16 mouse cellular contexts compared by ENCODE assay signal in the genomic region with DNA sequence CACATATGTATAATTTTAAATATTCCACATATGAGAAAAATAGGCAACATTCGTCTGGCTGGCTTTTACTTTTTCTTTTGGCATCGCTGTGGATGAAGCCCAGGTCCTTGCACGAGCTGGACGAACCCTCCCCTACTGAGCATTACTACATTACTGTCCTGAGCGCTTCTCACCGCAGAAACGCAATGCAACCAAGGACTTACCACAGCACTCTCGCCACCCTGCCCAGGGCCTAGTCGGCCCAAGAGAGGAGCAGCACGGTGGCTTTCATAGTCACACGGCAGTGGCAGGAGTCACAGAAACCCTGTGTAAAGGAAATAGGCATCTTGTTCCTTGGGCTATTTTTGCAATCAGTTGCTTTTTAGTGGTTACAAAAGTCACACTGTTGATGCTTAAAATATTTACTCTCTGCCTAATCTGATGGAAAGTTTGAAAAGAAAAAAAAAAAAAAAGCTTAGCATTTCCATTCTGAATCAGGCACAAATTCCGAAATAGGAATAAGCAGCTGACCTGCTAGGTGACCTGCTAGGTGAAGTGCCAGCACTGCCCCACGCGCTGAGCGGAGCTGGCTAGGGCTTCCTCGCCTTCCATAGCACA. TPM values are rescaled to one million over a fixed set of nuclear protein-coding genes. Genes with fewer than 3 reads are reported as not detected.
A peak's percentile ranks its signal among the peaks of the same experiment; 100 is the strongest.
DNase-seq lines count a peak whose midpoint lies in the region; ATAC-seq and TF ChIP-seq lines count a peak whose summit lies in the region.
"Had no signal": no experiment of that assay in that cellular context is flagged by ENCODE, and none has a peak within 500 bp of the region (broad histone marks: within the 10 kb centered on the region; RNA-seq: fewer than 3 reads in every experiment).

No protein-coding gene starts in this region.

- no peak for TF ChIP-seq POLR2A in kidney, adult 2 months (IDR thresholded peaks at IDR 0.05; ENCODE audit: low read depth, low read length)

- no peaks in the 10 kb centered on the region for H3K36me3 ChIP-seq in kidney, adult 2 months (ENCODE audit: control insufficient read depth, insufficient read depth, low read length)
- H3K36me3 ChIP-seq in ES-E14 (ENCODE audit: control insufficient read depth, insufficient read depth, low read length, poor library complexity, severe bottlenecking): no peaks in the 10 kb centered on the region
- no peaks in the 10 kb centered on the region for H3K36me3 ChIP-seq in limb, embryonic 10.5 days
- no peaks in the 10 kb centered on the region for H3K36me3 ChIP-seq in forebrain, postnatal 0 days (ENCODE audit: insufficient read depth)
- H3K36me3 ChIP-seq: embryonic facial prominence, embryonic 10.5 days; heart, embryonic 12.5 days; hindbrain, embryonic 15.5 days had no signal

- H3K4me2 ChIP-seq in forebrain, postnatal 0 days (ENCODE audit: low read depth): no peak overlapping the region
- H3K4me2 ChIP-seq: forebrain, embryonic 13.5 days; heart, embryonic 12.5 days; hindbrain, embryonic 15.5 days had no signal

- H3K27me3 ChIP-seq in kidney, adult 2 months (replicated peaks; ENCODE audit: control insufficient read depth, insufficient read depth, low read length): no peaks in the 10 kb centered on the region
- H3K27me3 ChIP-seq in limb, embryonic 10.5 days (ENCODE audit: low read depth, poor library complexity, severe bottlenecking): no peaks in the 10 kb centered on the region
- no peaks in the 10 kb centered on the region for H3K27me3 ChIP-seq in forebrain, postnatal 0 days (ENCODE audit: insufficient read depth, low read length)
- H3K27me3 ChIP-seq: forebrain, embryonic 13.5 days; heart, embryonic 12.5 days; hindbrain, embryonic 15.5 days; Patski had no signal

- intact Hi-C loops in heart, postnatal 36 days (cut with DNase I): no loop called here

- peak overlapping the region; percentile 51; the same call in 1 of the 2 replicates for H3K9ac ChIP-seq in ES-E14 (ENCODE audit: insufficient read depth, low read depth, low read length, poor library complexity, severe bottlenecking)
- no peak overlapping the region for H3K9ac ChIP-seq in forebrain, postnatal 0 days
- H3K9ac ChIP-seq: forebrain, embryonic 13.5 days; heart, embryonic 12.5 days; hindbrain, embryonic 15.5 days had no signal

- no peak overlapping the region for H3K4me3 ChIP-seq in kidney, adult 2 months (ENCODE audit: insufficient read depth, low read depth, low read length)
- H3K4me3 ChIP-seq in ES-E14 (ENCODE audit: insufficient read depth in 1 of 2, low read depth in 1 of 2, low read length in 2 of 2, poor library complexity in 1 of 2, severe bottlenecking in 1 of 2): no peak overlapping the region
- H3K4me3 ChIP-seq in limb, embryonic 10.5 days: no peak overlapping the region
- H3K4me3 ChIP-seq in forebrain, postnatal 0 days (ENCODE audit: low read depth, low read length): no peak overlapping the region
- H3K4me3 ChIP-seq: embryonic facial prominence, embryonic 10.5 days; forebrain, embryonic 13.5 days; heart, embryonic 12.5 days; hindbrain, embryonic 15.5 days had no signal

- peak overlapping the region; percentile 59; the same call in 1 of the 2 replicates for H3K27ac ChIP-seq in kidney, adult 2 months (ENCODE audit: insufficient read depth, low read depth, low read length)
- H3K27ac ChIP-seq in ES-E14 (ENCODE audit: insufficient read depth, low read depth, low read length, poor library complexity, severe bottlenecking): peak overlapping the region; percentile 20; the same call in 1 of the 2 replicates
- no peak overlapping the region for H3K27ac ChIP-seq in limb, embryonic 10.5 days
- no peak overlapping the region for H3K27ac ChIP-seq in forebrain, postnatal 0 days (ENCODE audit: low read depth, low read length)
- H3K27ac ChIP-seq: embryonic facial prominence, embryonic 10.5 days; forebrain, embryonic 13.5 days; hindbrain, embryonic 15.5 days had no signal

- ATAC-seq in forebrain, postnatal 0 days: no peak
- ATAC-seq: activated CD4-positive, CD25-positive, alpha-beta regulatory T cell, adult 4 months; forebrain, embryonic 13.5 days had no signal

- no peaks in the 10 kb centered on the region for H3K9me3 ChIP-seq in ES-E14 (ENCODE audit: control insufficient read depth, insufficient read depth, low read depth, low read length)
- no peaks in the 10 kb centered on the region for H3K9me3 ChIP-seq in limb, embryonic 10.5 days (replicated peaks)
- no peaks in the 10 kb centered on the region for H3K9me3 ChIP-seq in forebrain, postnatal 0 days (ENCODE audit: low read length)
- H3K9me3 ChIP-seq: embryonic facial prominence, embryonic 10.5 days; forebrain, embryonic 13.5 days; heart, embryonic 12.5 days; hindbrain, embryonic 15.5 days had no signal

- no peak for TF ChIP-seq CTCF in kidney, adult 2 months (conservative IDR thresholded peaks at IDR 0.05; ENCODE audit: insufficient read depth, insufficient read length, low read depth, low read length)
- TF ChIP-seq CTCF in forebrain, postnatal 0 days (IDR thresholded peaks at IDR 0.05; ENCODE audit: low read depth): no peak

- DNase-seq in kidney, adult 2 months: no peak
- DNase-seq in kidney, postnatal 25 days: no peak
- DNase-seq in ES-E14 (ENCODE audit: low read depth, low spot score): no peak
- DNase-seq in limb, embryonic 10.5 days (ENCODE audit: low spot score): peak; percentile 25
- DNase-seq in forebrain, postnatal 0 days: no peak
- no peak for DNase-seq in adrenal gland, adult 8-10 months
- DNase-seq in heart, postnatal 36 days: no peak
- DNase-seq: adrenal gland, adult 2 months; cerebellum, adult 2 months; cerebellum, postnatal 10 days had no signal

- WGBS in kidney, adult 2 months: 70% methylated on average over 16 of the region's 16 CpGs
- WGBS in limb, embryonic 10.5 days: 80% methylated on average over 16 of the region's 16 CpGs
- WGBS in forebrain, postnatal 0 days: 76% methylated on average over 16 of the region's 16 CpGs

- in situ Hi-C loops in ES-E14 (cut with MboI; ENCODE audit: low sequenced_read_pairs in 2 of 2, unreplicated experiment in 2 of 2): no loop called here

- no peaks in the 10 kb centered on the region for H3K4me1 ChIP-seq in kidney, adult 2 months (ENCODE audit: control insufficient read depth, insufficient read depth, low read length)
- peaks cover 17 to 18% of the 10 kb centered on the region in 2 experiments for H3K4me1 ChIP-seq in ES-E14 (ENCODE audit: control insufficient read depth in 2 of 2, insufficient read depth in 2 of 2, low read length in 2 of 2, poor library complexity in 1 of 2)
- H3K4me1 ChIP-seq in limb, embryonic 10.5 days: peaks cover 5% of the 10 kb centered on the region
- no peaks in the 10 kb centered on the region for H3K4me1 ChIP-seq in forebrain, postnatal 0 days (ENCODE audit: insufficient read depth)
- H3K4me1 ChIP-seq: forebrain, embryonic 13.5 days; hindbrain, embryonic 15.5 days had no signal

TF ChIP-seq in ES-E14, 5 proteins besides CTCF, POLR2A, EP300 and RAD21:
- TF ChIP-seq MAFK (IDR thresholded peaks at IDR 0.05; ENCODE audit: insufficient read depth, low read depth, low read length) (no peak), HCFC1 (IDR thresholded peaks at IDR 0.05; ENCODE audit: borderline replicate concordance, insufficient read depth, low read length) (no peak), ZNF384 (IDR thresholded peaks at IDR 0.05; ENCODE audit: low read depth, low read length) (0 out of 2 replicates have a peak, but pooled peaks have one; percentile 13), CHD2 (IDR thresholded peaks at IDR 0.05; ENCODE audit: low read depth, low read length) (no peak), ZC3H11A (IDR thresholded peaks at IDR 0.05; ENCODE audit: borderline replicate concordance, low read depth, low read length) (no peak)

RNA-seq across cellular contexts. Expression of a gene that starts 9.8 kb away (rescaled TPM):
- 13.0 and 14.1 TPM in 2 replicates for polyA plus RNA-seq in kidney, adult 2 months (2012; rRNA removed)
- total RNA-seq in ES-E14 (2012; rRNA removed): 26.5 and 36.7 TPM in 2 replicates
- polyA plus RNA-seq in limb, embryonic 10.5 days (2016; fragmentation: Nextera tagmentation; extraction: Ambion mirVana): 45.3 and 46.1 TPM in 2 replicates
- 32.6 and 45.7 TPM in 2 replicates for total RNA-seq in forebrain, postnatal 0 days (2014; rRNA removed)
- polyA plus RNA-seq in forebrain, postnatal 0 days (2015; fragmentation: Nextera tagmentation; extraction: Ambion mirVana): 10.7 and 18.5 TPM in 2 replicates
- 10 to 100 TPM; 18.8 to 47.8 (median 33.3) TPM for total RNA-seq in adrenal gland, adult 8-10 months (2022)
- total RNA-seq in heart, postnatal 36 days (2021): 10 to 100 TPM; 14.6 to 16.9 TPM

RNA-seq across cellular contexts. Expression of a gene that starts 57.3 kb away (rescaled TPM):
- 71.5 and 71.6 TPM in 2 replicates for polyA plus RNA-seq in kidney, adult 2 months (2012; rRNA removed)
- 75.7 and 82.5 TPM in 2 replicates for total RNA-seq in ES-E14 (2012; rRNA removed)
- 20.9 and 21.2 TPM in 2 replicates for polyA plus RNA-seq in limb, embryonic 10.5 days (2016; fragmentation: Nextera tagmentation; extraction: Ambion mirVana)
- total RNA-seq in forebrain, postnatal 0 days (2014; rRNA removed): 92.4 and 116 TPM in 2 replicates
- 14.1 and 24.8 TPM in 2 replicates for polyA plus RNA-seq in forebrain, postnatal 0 days (2015; fragmentation: Nextera tagmentation; extraction: Ambion mirVana)
- 100 to 1,000 TPM; 126 to 142 (median 139) TPM for total RNA-seq in adrenal gland, adult 8-10 months (2022)
- 10 to 100 TPM; 23.8 to 26.9 TPM for total RNA-seq in heart, postnatal 36 days (2021)

Comparison
In these comparisons a context has a peak if more than half of its experiments do, and no peak if none do; other contexts are left out.
1. H3K27ac ChIP-seq: peak in kidney, adult 2 months (single experiment) and ES-E14 (single experiment); none in limb, embryonic 10.5 days (single experiment) and forebrain, postnatal 0 days (single experiment).